Mouse (Mus musculus): ENCODE measurements around the gene Nsun2. TPM values are rescaled to one million over a fixed set of nuclear protein-coding genes. Genes with fewer than 3 reads are reported as not detected.

Nsun2 gene
- polyA plus RNA-seq, 1 experiment from 2014 or later, result 73.5 TPM

GRCm38 (mm10) chr13:69586337-69586736, 52.8 kb downstream of the Nsun2 start:
- Histone ChIP-seq H3K4me1 (ENCODE audit: control insufficient read depth, insufficient read depth, low read length) (no peaks in the 10 kb centered on the region), H3K9me3 (ENCODE audit: control insufficient read depth, low read length) (no peaks in the 10 kb centered on the region), H3K36me3 (ENCODE audit: control insufficient read depth, insufficient read depth, low read length) (no peaks in the 10 kb centered on the region), H3K9ac (replicated peaks; ENCODE audit: low read depth, low read length) (no peak overlapping the region), H3K27me3 (ENCODE audit: control insufficient read depth, insufficient read depth, low read length) (no peaks in the 10 kb centered on the region), H3K27ac (ENCODE audit: low read depth, low read length) (no peak overlapping the region), H3K4me3 (ENCODE audit: low read depth, low read length) (no peak overlapping the region), H3K4me2 (ENCODE audit: low read depth, low read length) (no peak overlapping the region)
- 59% methylated on average over 10 of the region's 10 CpGs for WGBS
- no peak for ATAC-seq (ENCODE audit: low read depth)

GRCm38 (mm10) chr13:69587849-69588248, 54.3 kb downstream of the Nsun2 start:
- Histone ChIP-seq H3K4me3 (ENCODE audit: low read depth, low read length) (no peak overlapping the region), H3K4me2 (ENCODE audit: low read depth, low read length) (no peak overlapping the region), H3K4me1 (ENCODE audit: control insufficient read depth, insufficient read depth, low read length) (no peaks in the 10 kb centered on the region), H3K36me3 (ENCODE audit: control insufficient read depth, insufficient read depth, low read length) (no peaks in the 10 kb centered on the region), H3K9ac (replicated peaks; ENCODE audit: low read depth, low read length) (no peak overlapping the region), H3K27me3 (ENCODE audit: control insufficient read depth, insufficient read depth, low read length) (no peaks in the 10 kb centered on the region), H3K27ac (ENCODE audit: low read depth, low read length) (no peak overlapping the region), H3K9me3 (ENCODE audit: control insufficient read depth, low read length) (no peaks in the 10 kb centered on the region)
- no peak for ATAC-seq (ENCODE audit: low read depth)
- WGBS, result 80% methylated on average over 3 of the region's 3 CpGs

GRCm38 (mm10) chr13:69588263-69588662, 54.7 kb downstream of the Nsun2 start:
- ATAC-seq (ENCODE audit: low read depth), result no peak
- Histone ChIP-seq H3K36me3 (ENCODE audit: control insufficient read depth, insufficient read depth, low read length) (no peaks in the 10 kb centered on the region), H3K9ac (replicated peaks; ENCODE audit: low read depth, low read length) (no peak overlapping the region), H3K27me3 (ENCODE audit: control insufficient read depth, insufficient read depth, low read length) (no peaks in the 10 kb centered on the region), H3K4me1 (ENCODE audit: control insufficient read depth, insufficient read depth, low read length) (no peaks in the 10 kb centered on the region), H3K4me3 (ENCODE audit: low read depth, low read length) (no peak overlapping the region), H3K9me3 (ENCODE audit: control insufficient read depth, low read length) (no peaks in the 10 kb centered on the region), H3K4me2 (ENCODE audit: low read depth, low read length) (no peak overlapping the region), H3K27ac (ENCODE audit: low read depth, low read length) (no peak overlapping the region)
- WGBS, result 73% methylated on average over 6 of the region's 6 CpGs

GRCm38 (mm10) chr13:69591338-69591737, 57.8 kb downstream of the Nsun2 start:
- Histone ChIP-seq H3K36me3 (ENCODE audit: control insufficient read depth, insufficient read depth, low read length) (no peaks in the 10 kb centered on the region), H3K27me3 (ENCODE audit: control insufficient read depth, insufficient read depth, low read length) (no peaks in the 10 kb centered on the region), H3K9me3 (ENCODE audit: control insufficient read depth, low read length) (no peaks in the 10 kb centered on the region), H3K27ac (ENCODE audit: low read depth, low read length) (no peak overlapping the region), H3K4me3 (ENCODE audit: low read depth, low read length) (no peak overlapping the region), H3K4me1 (ENCODE audit: control insufficient read depth, insufficient read depth, low read length) (no peaks in the 10 kb centered on the region), H3K9ac (replicated peaks; ENCODE audit: low read depth, low read length) (no peak overlapping the region), H3K4me2 (ENCODE audit: low read depth, low read length) (no peak overlapping the region)
- no peak for ATAC-seq (ENCODE audit: low read depth)
- WGBS, result 97% methylated on average over 5 of the region's 5 CpGs

- no peaks in the 10 kb centered on the region for H3K27me3 ChIP-seq (ENCODE audit: control insufficient read depth, insufficient read depth, low read length)
- 84% methylated on average over 8 of the region's 8 CpGs for WGBS
- H3K27ac ChIP-seq (ENCODE audit: low read depth, low read length), result no peak overlapping the region
- ATAC-seq (ENCODE audit: low read depth), result no peak
- no peaks in the 10 kb centered on the region for H3K4me1 ChIP-seq (ENCODE audit: control insufficient read depth, insufficient read depth, low read length)
- H3K36me3 ChIP-seq (ENCODE audit: control insufficient read depth, insufficient read depth, low read length), result no peaks in the 10 kb centered on the region
- H3K4me3 ChIP-seq (ENCODE audit: low read depth, low read length), result no peak overlapping the region
- H3K9me3 ChIP-seq (ENCODE audit: control insufficient read depth, low read length), result no peaks in the 10 kb centered on the region
- no peak overlapping the region for H3K9ac ChIP-seq (replicated peaks; ENCODE audit: low read depth, low read length)
- H3K4me2 ChIP-seq (ENCODE audit: low read depth, low read length), result no peak overlapping the region
Measured at GRCm38 (mm10) chr13:69592226-69592625, 58.7 kb downstream of the Nsun2 start.

- ATAC-seq (ENCODE audit: low read depth), result no peak
- no peak overlapping the region for H3K9ac ChIP-seq (replicated peaks; ENCODE audit: low read depth, low read length)
- H3K27me3 ChIP-seq (ENCODE audit: control insufficient read depth, insufficient read depth, low read length), result no peaks in the 10 kb centered on the region
- H3K27ac ChIP-seq (ENCODE audit: low read depth, low read length), result no peak overlapping the region
- no peak overlapping the region for H3K4me3 ChIP-seq (ENCODE audit: low read depth, low read length)
- H3K4me2 ChIP-seq (ENCODE audit: low read depth, low read length), result no peak overlapping the region
- H3K4me1 ChIP-seq (ENCODE audit: control insufficient read depth, insufficient read depth, low read length), result no peaks in the 10 kb centered on the region
- 88% methylated on average over 8 of the region's 8 CpGs for WGBS
- H3K9me3 ChIP-seq (ENCODE audit: control insufficient read depth, low read length), result no peaks in the 10 kb centered on the region
- no peaks in the 10 kb centered on the region for H3K36me3 ChIP-seq (ENCODE audit: control insufficient read depth, insufficient read depth, low read length)
Measured at GRCm38 (mm10) chr13:69593453-69593852, 59.9 kb downstream of the Nsun2 start.

- H3K36me3 ChIP-seq (ENCODE audit: control insufficient read depth, insufficient read depth, low read length), result no peaks in the 10 kb centered on the region
- ATAC-seq (ENCODE audit: low read depth), result no peak
- no peaks in the 10 kb centered on the region for H3K4me1 ChIP-seq (ENCODE audit: control insufficient read depth, insufficient read depth, low read length)
- H3K4me2 ChIP-seq (ENCODE audit: low read depth, low read length), result no peak overlapping the region
- no peaks in the 10 kb centered on the region for H3K27me3 ChIP-seq (ENCODE audit: control insufficient read depth, insufficient read depth, low read length)
- H3K9ac ChIP-seq (replicated peaks; ENCODE audit: low read depth, low read length), result no peak overlapping the region
- H3K9me3 ChIP-seq (ENCODE audit: control insufficient read depth, low read length), result no peaks in the 10 kb centered on the region
- no peak overlapping the region for H3K4me3 ChIP-seq (ENCODE audit: low read depth, low read length)
- H3K27ac ChIP-seq (ENCODE audit: low read depth, low read length), result no peak overlapping the region
- WGBS, result 90% methylated on average over 7 of the region's 7 CpGs
Measured at GRCm38 (mm10) chr13:69594577-69595256, 61.2 kb downstream of the Nsun2 start.

GRCm38 (mm10) chr13:69595911-69596310, 62.4 kb downstream of the Nsun2 start:
- H3K36me3 ChIP-seq (ENCODE audit: control insufficient read depth, insufficient read depth, low read length), result no peaks in the 10 kb centered on the region
- H3K9me3 ChIP-seq (ENCODE audit: control insufficient read depth, low read length), result no peaks in the 10 kb centered on the region
- H3K4me1 ChIP-seq (ENCODE audit: control insufficient read depth, insufficient read depth, low read length), result no peaks in the 10 kb centered on the region
- no peak overlapping the region for H3K4me2 ChIP-seq (ENCODE audit: low read depth, low read length)
- no peak for ATAC-seq (ENCODE audit: low read depth)
- H3K27ac ChIP-seq (ENCODE audit: low read depth, low read length), result no peak overlapping the region
- H3K9ac ChIP-seq (replicated peaks; ENCODE audit: low read depth, low read length), result no peak overlapping the region
- H3K4me3 ChIP-seq (ENCODE audit: low read depth, low read length), result no peak overlapping the region
- no peaks in the 10 kb centered on the region for H3K27me3 ChIP-seq (ENCODE audit: control insufficient read depth, insufficient read depth, low read length)
- 96% methylated on average over 6 of the region's 6 CpGs for WGBS

- 91% methylated on average over 2 of the region's 2 CpGs for WGBS
- no peaks in the 10 kb centered on the region for H3K27me3 ChIP-seq (ENCODE audit: control insufficient read depth, insufficient read depth, low read length)
- no peak overlapping the region for H3K9ac ChIP-seq (replicated peaks; ENCODE audit: low read depth, low read length)
- H3K4me1 ChIP-seq (ENCODE audit: control insufficient read depth, insufficient read depth, low read length), result no peaks in the 10 kb centered on the region
- H3K9me3 ChIP-seq (ENCODE audit: control insufficient read depth, low read length), result no peaks in the 10 kb centered on the region
- ATAC-seq (ENCODE audit: low read depth), result no peak
- H3K36me3 ChIP-seq (ENCODE audit: control insufficient read depth, insufficient read depth, low read length), result no peaks in the 10 kb centered on the region
- no peak overlapping the region for H3K27ac ChIP-seq (ENCODE audit: low read depth, low read length)
- no peak overlapping the region for H3K4me3 ChIP-seq (ENCODE audit: low read depth, low read length)
- H3K4me2 ChIP-seq (ENCODE audit: low read depth, low read length), result no peak overlapping the region
Measured at GRCm38 (mm10) chr13:69596515-69596914, 63.0 kb downstream of the Nsun2 start.
